29 mouse cellular contexts compared by ENCODE assay signal in genomic region chr5:7918296-7918579, GRCm38 (mm10). TPM values are rescaled to one million over a fixed set of nuclear protein-coding genes. Genes with fewer than 3 reads are reported as not detected.
DNase-seq lines count a peak whose midpoint lies in the region; TF ChIP-seq lines count a peak whose summit lies in the region.
"Had no signal": no experiment of that assay in that cellular context is flagged by ENCODE, and none has a peak within 500 bp of the region (broad histone marks: within the 10 kb centered on the region; RNA-seq: fewer than 3 reads in every experiment).

No protein-coding gene starts in this region.

- peak; percentile 17 for DNase-seq in gastrocnemius, adult 18-20 months (ENCODE audit: low spot score)
- no peak for DNase-seq in gastrocnemius, postnatal 4 days (ENCODE audit: low spot score in 2 of 2)
- DNase-seq in left cerebral cortex, adult 18-20 months (ENCODE audit: low spot score in 2 of 2) = peak; percentile 6 to 17
- DNase-seq in left cerebral cortex, adult 11 months (ENCODE audit: low spot score) = no peak
- DNase-seq in skeletal muscle tissue, adult 2 months (ENCODE audit: low read depth, low spot score) = peak; percentile 31
- DNase-seq: adrenal gland, adult 8-10 months; B cell, adult 2 months; cerebellum, adult 18-20 months; cerebellum, postnatal 10 days; heart, adult 18-20 months; heart, postnatal 4 days; kidney, adult 8-10 months; kidney, postnatal 4 days; left cerebral cortex, postnatal 4 days; lung, embryonic 14.5 days; lung, postnatal 14 days; midbrain, embryonic 14.5 days; retina, postnatal 1 day; right cerebral cortex, postnatal 14 days had no signal

- H3K4me3 ChIP-seq in cortical plate, adult 2 months (ENCODE audit: insufficient read depth, low read length) = no peak overlapping the region
- H3K4me3 ChIP-seq: forebrain, embryonic 13.5 days; heart, embryonic 12.5 days; hindbrain, embryonic 13.5 days; liver, embryonic 15.5 days; neural tube, embryonic 15.5 days; stomach, embryonic 15.5 days had no signal

- peak overlapping the region; percentile 89; the same call in 1 of the 2 replicates for H3K27ac ChIP-seq in cortical plate, adult 2 months (ENCODE audit: insufficient read depth, low read length)
- H3K27ac ChIP-seq: forebrain, embryonic 13.5 days; hindbrain, embryonic 13.5 days; kidney, postnatal 0 days; liver, embryonic 15.5 days; neural tube, embryonic 15.5 days; stomach, embryonic 15.5 days had no signal

- TF ChIP-seq CTCF in cortical plate, adult 2 months (IDR thresholded peaks at IDR 0.05; ENCODE audit: extremely low read depth, insufficient read depth, low read length) = no peak

- peaks cover 7% of the 10 kb centered on the region for H3K4me1 ChIP-seq in cortical plate, adult 2 months (ENCODE audit: control insufficient read depth, insufficient read depth, low read length)
- H3K4me1 ChIP-seq: forebrain, embryonic 13.5 days; heart, embryonic 12.5 days; hindbrain, embryonic 13.5 days; liver, embryonic 15.5 days; neural tube, embryonic 15.5 days; stomach, embryonic 15.5 days had no signal

- TF ChIP-seq POLR2A in cortical plate, adult 2 months (IDR thresholded peaks at IDR 0.05; ENCODE audit: extremely low read depth, insufficient read depth, low read length) = no peak

RNA-seq across cellular contexts. Expression of gene Steap4, which starts 42.0 kb away (rescaled TPM):
- total RNA-seq in gastrocnemius, adult 18-20 months (2021) = 10 to 100 TPM; 16.0 to 20.6 TPM
- total RNA-seq in gastrocnemius, postnatal 4 days (2021) = 10 to 100 TPM; 31.9 to 32.8 TPM
- total RNA-seq in left cerebral cortex, adult 18-20 months (2021) = under 1 TPM in 1 of 2 experiments, not detected in 1; 0.16 TPM
- polyA plus RNA-seq in cortical plate, adult 2 months (2012; rRNA removed) = 0.46 and 0.47 TPM in 2 replicates
- total RNA-seq: common myeloid progenitor, adult 5-6 weeks had no signal
- polyA plus RNA-seq: activated CD4-positive, CD25-positive, alpha-beta regulatory T cell, adult 4 months; midbrain, embryonic 14.5 days had no signal

Comparison
In these comparisons a context has a peak if more than half of its experiments do, and no peak if none do; other contexts are left out.
1. DNase-seq: peak in gastrocnemius, adult 18-20 months (single experiment), left cerebral cortex, adult 18-20 months (2 of 2) and skeletal muscle tissue, adult 2 months (single experiment); none in gastrocnemius, postnatal 4 days (0 of 2) and left cerebral cortex, adult 11 months (single experiment).
2. RNA of gene Steap4, which starts 42.0 kb away (total RNA-seq): 31.9 to 32.8 TPM in gastrocnemius, postnatal 4 days and 16.0 to 20.6 TPM in gastrocnemius, adult 18-20 months; 0.16 TPM in left cerebral cortex, adult 18-20 months; every median in the first group is over 10 times any median in the second.